Mouse (Mus musculus) heart, embryonic 14.5 days (tissue): ENCODE results near the gene Tet1. TPM values are rescaled to one million over a fixed set of nuclear protein-coding genes. Genes with fewer than 3 reads are reported as not detected.

Experiments
- ATAC-seq: fragments of 200-750 bp; cut with Nextera tagmentation; 2 replicates; pipeline ENCODE4 v1.8.0; 2017; ENCODE audit warnings: low read depth, moderate TSS enrichment; ENCODE audit not compliant: insufficient number of reproducible peaks, insufficient read depth, low FRiP score
- H3K27ac ChIP-seq, 2 experiments: fragments of 200-500 bp in 1 of 2; fragments of 300-500 bp in 1 of 2; sonication (generic) in 1 of 2; replicated peaks in 1 of 2; 2 replicates each; pipeline ENCODE4 v1.5.1; 2012 to 2014; ENCODE audit warnings: low read depth in 2 of 2, low read length in 2 of 2, control low read depth in 1 of 2, mild to moderate bottlenecking in 1 of 2, mixed read lengths in 1 of 2; ENCODE audit not compliant: control insufficient read depth in 1 of 2, insufficient read depth in 1 of 2
- H3K27me3 ChIP-seq: fragments of 300-500 bp; sonication (generic); 2 replicates; pipeline ENCODE4 v1.6.1; 2014; ENCODE audit warnings: mild to moderate bottlenecking, low read length, control low read depth; ENCODE audit not compliant: control insufficient read depth, insufficient read depth
- H3K36me3 ChIP-seq: fragments of 300-500 bp; sonication (generic); 2 replicates; pipeline ENCODE4 v1.6.1; 2014; ENCODE audit warnings: mild to moderate bottlenecking, control low read depth, low read length, mixed read lengths; ENCODE audit not compliant: control insufficient read depth, insufficient read depth
- H3K4me1 ChIP-seq, 2 experiments: fragments of 200-500 bp in 1 of 2; fragments of 300-500 bp in 1 of 2; sonication (generic) in 1 of 2; 2 replicates each; pipeline ENCODE4 v1.6.1; 2012 to 2014; ENCODE audit warnings: low read length in 2 of 2, control low read depth in 1 of 2, mixed read lengths in 1 of 2; ENCODE audit not compliant: control insufficient read depth in 2 of 2, insufficient read depth in 2 of 2
- H3K4me2 ChIP-seq: fragments of 300-500 bp; sonication (generic); 2 replicates; pipeline ENCODE4 v1.6.1; 2014; ENCODE audit warnings: mild to moderate bottlenecking, low read length
- H3K4me3 ChIP-seq, 2 experiments: fragments of 200-500 bp in 1 of 2; fragments of 300-500 bp in 1 of 2; sonication (generic) in 1 of 2; 2 replicates each; pipeline ENCODE4 v1.5.1; 2012 to 2014; ENCODE audit warnings: low read length in 2 of 2, mild to moderate bottlenecking in 2 of 2, control low read depth in 1 of 2, low read depth in 1 of 2, moderate library complexity in 1 of 2; ENCODE audit not compliant: control insufficient read depth in 1 of 2, insufficient read depth in 1 of 2
- H3K9ac ChIP-seq: fragments of 300-500 bp; sonication (generic); 2 replicates; pipeline ENCODE4 v1.6.1; 2014; ENCODE audit warnings: mild to moderate bottlenecking, low read length
- H3K9me3 ChIP-seq: fragments of 300-500 bp; sonication (generic); 2 replicates; pipeline ENCODE4 v1.6.1; 2016; ENCODE audit warnings: low read length, control low read depth; ENCODE audit not compliant: control insufficient read depth
- WGBS: fragments of 180-500 bp; shearing (Covaris S2); extraction: QIAGEN DNeasy Blood & Tissue Kit; methylation state at CpG from one replicate; pipeline ENCODE4 v1.1.7; 2014; 5-methylcytosine and 5-hydroxymethylcytosine counted together
- polyA plus RNA-seq: library from polyadenylated mRNA; unstranded; fragments of >200 nt; fragmentation: Nextera tagmentation; extraction: Ambion mirVana; gene quantifications from 2 replicates; pipeline ENCODE4 v1.2.1, GENCODE M21; 2014

Tet1 gene
- polyA plus RNA-seq, 1 experiment from 2014 or later: 32.0 TPM

- H3K4me3 ChIP-seq: no peak overlapping the region
- WGBS: 81% methylated on average over 2 of the region's 2 CpGs
- H3K9ac ChIP-seq: no peak overlapping the region
- ATAC-seq: no peak
- H3K27me3 ChIP-seq: no peaks in the 10 kb centered on the region
- H3K4me2 ChIP-seq: no peak overlapping the region
- H3K9me3 ChIP-seq: no peaks in the 10 kb centered on the region
- H3K4me1 ChIP-seq: no peaks in the 10 kb centered on the region
- H3K27ac ChIP-seq: no peak overlapping the region
- H3K36me3 ChIP-seq: no peaks in the 10 kb centered on the region
Measured at GRCm38 (mm10) chr10:62898061-62898460, 10.7 kb downstream of the Tet1 start.

DNA sequence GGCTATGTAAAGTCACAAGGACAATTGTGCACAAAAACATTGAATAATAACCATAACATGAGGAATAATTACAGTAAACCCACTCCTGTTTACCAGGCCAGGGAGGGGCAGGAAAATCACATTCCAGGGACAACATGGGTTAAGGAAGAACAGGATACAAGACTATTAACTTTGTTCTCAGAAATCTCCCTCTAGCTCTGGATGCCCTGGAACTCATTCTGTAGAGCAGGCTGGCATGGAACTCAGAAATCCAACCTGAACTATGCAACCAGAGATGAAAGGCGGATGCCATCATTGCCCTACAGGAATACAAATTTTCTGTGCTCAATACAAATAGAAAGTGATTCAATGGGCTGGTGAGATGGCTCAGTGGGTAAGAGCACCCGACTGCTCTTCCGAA lies 11.4 kb downstream of the Tet1 start:
- ATAC-seq: no peak
- no peaks in the 10 kb centered on the region for H3K27me3 ChIP-seq
- no peaks in the 10 kb centered on the region for H3K9me3 ChIP-seq
- H3K36me3 ChIP-seq: no peaks in the 10 kb centered on the region
- no peak overlapping the region for H3K27ac ChIP-seq
- no peak overlapping the region for H3K4me2 ChIP-seq
- no peak overlapping the region for H3K9ac ChIP-seq
- no peaks in the 10 kb centered on the region for H3K4me1 ChIP-seq
- no peak overlapping the region for H3K4me3 ChIP-seq
- 95% methylated on average over 3 of the region's 3 CpGs for WGBS

GRCm38 (mm10) chr10:62896774-62897173 lies 12.0 kb downstream of the Tet1 start:
- Histone ChIP-seq H3K9ac (no peak overlapping the region), H3K36me3 (no peaks in the 10 kb centered on the region), H3K4me3 (no peak overlapping the region), H3K27ac (no peak overlapping the region), H3K9me3 (no peaks in the 10 kb centered on the region), H3K27me3 (no peaks in the 10 kb centered on the region), H3K4me1 (no peaks in the 10 kb centered on the region), H3K4me2 (no peak overlapping the region)
- no peak for ATAC-seq
- 54% methylated on average over 4 of the region's 4 CpGs for WGBS

- no peaks in the 10 kb centered on the region for H3K27me3 ChIP-seq
- no peaks in the 10 kb centered on the region for H3K9me3 ChIP-seq
- no peak overlapping the region for H3K27ac ChIP-seq
- no peak for ATAC-seq
- no peaks in the 10 kb centered on the region for H3K4me1 ChIP-seq
- H3K9ac ChIP-seq: no peak overlapping the region
- no peak overlapping the region for H3K4me3 ChIP-seq
- H3K36me3 ChIP-seq: no peaks in the 10 kb centered on the region
- H3K4me2 ChIP-seq: no peak overlapping the region
- WGBS: 59% methylated on average over 4 of the region's 4 CpGs
Measured at GRCm38 (mm10) chr10:62896035-62896434, 12.8 kb downstream of the Tet1 start.

- Histone ChIP-seq H3K4me2 (no peak overlapping the region), H3K27ac (no peak overlapping the region), H3K4me3 (no peak overlapping the region), H3K4me1 (no peaks in the 10 kb centered on the region), H3K9ac (no peak overlapping the region), H3K36me3 (no peaks in the 10 kb centered on the region), H3K27me3 (no peaks in the 10 kb centered on the region), H3K9me3 (no peaks in the 10 kb centered on the region)
- 76% methylated on average over 6 of the region's 6 CpGs for WGBS
- ATAC-seq: no peak
Measured at GRCm38 (mm10) chr10:62895386-62895785, 13.4 kb downstream of the Tet1 start.

- H3K9ac ChIP-seq: no peak overlapping the region
- no peaks in the 10 kb centered on the region for H3K9me3 ChIP-seq
- 64% methylated on average over 3 of the region's 3 CpGs for WGBS
- H3K4me1 ChIP-seq: no peaks in the 10 kb centered on the region
- no peak overlapping the region for H3K4me2 ChIP-seq
- H3K36me3 ChIP-seq: no peaks in the 10 kb centered on the region
- H3K27ac ChIP-seq: no peak overlapping the region
- no peak for ATAC-seq
- no peak overlapping the region for H3K4me3 ChIP-seq
- H3K27me3 ChIP-seq: no peaks in the 10 kb centered on the region
Measured at GRCm38 (mm10) chr10:62894447-62894846, 14.3 kb downstream of the Tet1 start.

GRCm38 (mm10) chr10:62893356-62893884 lies 15.4 kb downstream of the Tet1 start:
- ATAC-seq: no peak
- H3K36me3 ChIP-seq: no peaks in the 10 kb centered on the region
- H3K9me3 ChIP-seq: no peaks in the 10 kb centered on the region
- H3K4me3 ChIP-seq: no peak overlapping the region
- WGBS: 74% methylated on average over 6 of the region's 6 CpGs
- no peak overlapping the region for H3K4me2 ChIP-seq
- H3K27ac ChIP-seq: no peak overlapping the region
- H3K4me1 ChIP-seq: no peaks in the 10 kb centered on the region
- no peaks in the 10 kb centered on the region for H3K27me3 ChIP-seq
- no peak overlapping the region for H3K9ac ChIP-seq

DNA sequence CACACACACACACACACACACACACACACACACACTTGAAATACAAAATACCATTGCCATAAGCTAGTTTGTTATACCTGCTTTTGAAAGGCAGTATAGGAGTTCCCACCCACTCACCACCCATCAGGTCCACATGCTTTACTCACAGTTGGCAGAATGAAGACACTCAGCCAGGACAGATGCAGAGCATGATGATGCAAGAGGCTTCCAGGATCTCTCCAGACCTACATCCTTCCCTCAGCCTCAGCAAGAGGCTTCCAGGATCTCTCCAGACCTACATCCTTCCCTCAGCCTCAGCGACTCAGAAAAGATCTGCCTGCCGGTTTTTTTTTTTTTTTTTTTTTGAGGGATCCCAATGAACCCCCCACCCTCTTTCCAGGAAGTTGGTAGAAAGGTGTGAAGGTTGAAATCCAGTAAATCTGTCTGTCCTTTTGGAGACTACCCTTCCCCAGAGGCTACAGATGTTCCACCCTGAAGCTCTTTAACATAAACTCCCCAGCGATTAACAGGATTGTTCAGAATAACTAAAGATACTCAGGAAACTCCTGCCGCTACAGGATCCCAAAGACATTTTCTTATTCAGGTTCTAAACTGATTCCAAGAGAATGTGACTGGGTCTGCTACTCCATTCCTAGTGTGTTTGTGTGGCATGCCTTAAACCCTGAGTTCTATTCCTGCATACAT lies 16.1 kb downstream of the Tet1 start:
- Histone ChIP-seq H3K4me2 (no peak overlapping the region), H3K27ac (no peak overlapping the region), H3K4me1 (no peaks in the 10 kb centered on the region), H3K27me3 (no peaks in the 10 kb centered on the region), H3K36me3 (no peaks in the 10 kb centered on the region), H3K9me3 (no peaks in the 10 kb centered on the region), H3K4me3 (no peak overlapping the region), H3K9ac (no peak overlapping the region)
- no peak for ATAC-seq
- WGBS: 29% methylated on average over 4 of the region's 4 CpGs
